Mouse (Mus musculus): ENCODE measurements around the gene Cd5.

Cd5 gene

DNA sequence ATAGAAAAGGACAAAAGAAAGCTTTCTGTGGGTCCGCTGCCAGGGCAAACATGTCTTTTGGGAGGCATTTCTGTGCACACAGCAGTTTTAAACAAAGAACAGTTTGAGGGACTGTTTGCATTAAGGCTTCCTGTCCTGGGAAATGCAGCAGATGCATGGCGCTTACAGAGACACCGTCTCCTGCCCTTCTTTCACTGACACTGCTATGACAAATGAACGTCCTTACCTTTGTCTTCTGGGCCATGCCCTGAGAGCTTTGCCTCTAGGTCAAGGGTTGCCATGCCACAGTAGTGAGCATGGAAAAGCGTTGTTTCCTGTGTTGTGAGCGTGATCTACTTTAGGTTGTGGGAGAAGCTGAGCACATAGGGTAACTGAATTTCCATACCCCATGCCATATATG is 19.9 kb upstream of the Cd5 start:
- DNase-seq (ENCODE audit: low read depth) = no peak

DNA sequence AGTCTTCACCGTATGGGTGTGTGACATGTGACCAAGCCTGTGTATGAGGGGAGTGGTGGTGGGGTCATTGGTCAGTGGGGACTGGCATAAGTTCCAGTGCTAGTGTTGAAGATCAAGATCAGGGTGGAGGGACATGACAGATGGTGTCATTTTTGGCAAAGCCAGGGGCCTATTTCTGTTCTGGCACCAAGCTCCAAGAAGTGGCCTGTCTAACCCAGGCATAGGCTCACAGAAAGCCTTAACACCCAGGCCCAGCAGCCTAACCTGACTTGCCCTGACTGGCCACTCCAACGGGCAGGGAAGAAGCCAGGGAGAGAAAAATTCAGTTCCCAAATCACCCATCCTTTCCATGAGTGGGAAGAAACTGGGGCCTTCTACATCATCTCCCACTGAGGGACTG is 18.7 kb upstream of the Cd5 start:
- DNase-seq (ENCODE audit: low read depth) = no peak

DNA sequence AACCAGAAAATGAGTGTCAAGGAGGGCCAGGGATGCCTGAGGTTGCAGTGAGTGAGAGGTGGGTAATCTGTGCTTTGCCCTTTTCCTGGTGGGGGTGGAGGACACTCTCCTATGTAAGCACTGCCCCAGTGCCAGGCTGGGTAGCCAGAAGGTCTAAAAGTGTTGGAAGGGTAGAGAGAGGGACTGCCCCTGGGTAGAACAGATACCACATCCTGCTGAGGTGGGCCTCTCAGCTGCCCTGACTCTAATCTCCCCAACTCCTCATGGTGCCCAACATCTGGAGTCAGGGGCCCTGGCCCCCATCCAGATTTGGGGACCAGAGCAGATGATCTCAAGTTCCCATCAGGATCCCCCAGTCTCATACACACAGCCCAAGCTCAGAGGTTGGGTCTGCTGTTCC is 18.3 kb upstream of the Cd5 start:
- no peak for DNase-seq (ENCODE audit: low read depth)

- no peak for DNase-seq (ENCODE audit: low read depth)
These were observed 13.8 kb upstream of the Cd5 start for GRCm38 (mm10) chr19:10752646-10753045.

- no peak for DNase-seq (ENCODE audit: low read depth)
These were observed 13.3 kb upstream of the Cd5 start for GRCm38 (mm10) chr19:10752106-10752505.

DNA sequence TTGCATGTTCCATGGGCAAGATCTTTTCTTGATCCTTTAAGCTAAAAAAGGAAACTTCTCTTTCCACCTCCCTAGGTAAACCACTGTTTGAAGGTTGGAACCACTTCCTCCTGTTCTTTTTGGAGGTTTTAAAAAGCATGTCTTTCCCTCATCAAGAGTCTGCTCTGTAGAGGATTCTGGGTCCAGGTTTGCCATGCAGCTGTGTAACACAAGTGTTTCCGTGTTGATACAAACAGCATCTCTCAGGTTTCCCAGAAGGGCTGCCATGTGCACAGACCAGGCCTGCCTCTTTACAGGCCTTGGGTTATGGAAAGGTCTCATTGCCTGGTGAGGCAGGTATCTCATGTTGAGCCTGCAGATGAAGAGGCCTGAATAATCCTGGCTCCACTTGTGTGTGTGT is 12.8 kb upstream of the Cd5 start:
- no peak for DNase-seq (ENCODE audit: low read depth)

GRCm38 (mm10) chr19:10750161-10750560 is 11.4 kb upstream of the Cd5 start:
- DNase-seq (ENCODE audit: low read depth) = no peak

DNA sequence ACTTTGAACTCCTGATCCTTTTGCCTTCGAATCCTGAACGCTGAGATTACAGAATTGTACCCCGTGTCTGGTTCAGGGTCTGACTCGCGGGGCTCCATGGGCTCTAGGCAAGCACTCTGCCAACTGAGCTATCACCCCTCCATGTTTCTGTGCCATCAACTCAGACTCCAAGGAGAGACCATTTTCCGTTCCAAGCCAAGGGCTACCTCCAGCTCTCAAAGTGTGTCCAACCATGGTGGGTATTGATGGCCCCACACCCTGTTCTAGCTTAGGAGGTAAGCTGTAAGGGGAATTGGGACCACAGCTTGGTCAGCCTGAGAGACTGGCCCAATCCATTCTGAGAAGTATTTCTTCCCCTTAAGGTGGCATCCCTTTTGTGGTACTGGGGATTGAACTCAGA is 10.5 kb upstream of the Cd5 start:
- no peak for DNase-seq (ENCODE audit: low read depth)

- no peak for DNase-seq (ENCODE audit: low read depth)
These were observed 9.8 kb upstream of the Cd5 start for GRCm38 (mm10) chr19:10748401-10749102.

- DNase-seq (ENCODE audit: low read depth) = no peak
These were observed 8.9 kb upstream of the Cd5 start for GRCm38 (mm10) chr19:10747718-10748117.

GRCm38 (mm10) chr19:10747182-10747581 is 8.4 kb upstream of the Cd5 start:
- no peak for DNase-seq (ENCODE audit: low read depth)

- DNase-seq (ENCODE audit: low read depth) = no peak
These were observed 3.8 kb upstream of the Cd5 start for GRCm38 (mm10) chr19:10742565-10742964.

- DNase-seq (ENCODE audit: low read depth) = no peak
These were observed 3.3 kb upstream of the Cd5 start for GRCm38 (mm10) chr19:10742145-10742544.

DNA sequence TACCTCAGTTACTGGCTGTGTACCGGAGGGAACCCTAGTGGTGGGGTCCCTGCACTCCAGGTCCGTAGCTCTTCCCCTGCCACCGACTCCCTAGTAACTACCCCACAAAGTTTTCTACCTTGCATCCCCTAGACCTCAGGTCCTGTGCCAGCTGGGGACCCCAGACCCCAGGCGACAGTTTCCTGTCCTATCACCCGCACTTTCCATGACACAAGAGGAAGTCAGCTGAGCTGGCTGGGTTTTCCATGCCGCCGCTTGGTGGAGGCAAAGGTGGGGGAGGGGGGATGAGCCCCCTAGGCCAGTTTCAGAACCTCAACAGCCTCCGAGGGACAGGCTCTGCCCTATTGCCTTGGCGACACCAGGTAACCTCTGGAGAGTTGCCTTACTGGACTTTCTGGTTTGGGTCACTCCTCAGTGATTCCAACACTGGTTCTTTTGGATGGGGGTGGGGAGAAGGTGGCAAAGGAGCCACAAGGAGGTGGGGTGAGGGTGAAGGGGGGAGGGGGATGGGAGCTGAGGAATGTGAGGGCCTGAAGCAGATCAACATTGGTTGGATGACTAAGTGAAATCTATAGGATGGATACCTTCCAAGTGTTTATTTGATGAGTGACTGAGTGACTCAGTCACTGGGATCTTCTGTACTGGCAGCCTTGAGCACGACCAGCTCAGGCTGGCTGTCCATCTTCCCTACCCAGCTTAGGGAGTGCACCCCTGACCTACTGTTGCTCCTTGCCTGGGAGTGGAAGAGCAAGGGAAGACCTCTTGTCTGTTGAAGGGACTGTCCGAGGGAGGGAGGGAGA is 2.0 kb upstream of the Cd5 start:
- DNase-seq (ENCODE audit: low read depth) = no peak

DNA sequence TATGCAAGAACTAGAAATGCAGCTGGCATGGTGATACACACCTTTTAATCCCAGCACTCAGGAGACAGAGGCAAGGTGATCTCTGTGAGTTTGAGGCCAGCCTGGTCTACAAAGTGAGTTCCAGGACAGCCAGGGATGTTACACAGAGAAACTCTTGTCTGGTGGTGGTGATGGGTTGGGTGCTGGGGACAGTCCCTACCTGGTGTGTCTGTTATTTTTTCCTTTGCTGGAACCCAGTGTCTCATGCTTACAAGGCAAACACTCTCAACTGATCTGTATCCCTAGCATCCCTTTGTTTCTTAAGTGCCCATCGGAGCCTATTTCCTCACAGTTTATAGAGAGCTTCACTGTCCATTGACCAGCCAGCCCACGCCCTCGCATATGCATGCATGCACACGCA is 1.1 kb upstream of the Cd5 start:
- no peak for DNase-seq (ENCODE audit: low read depth)

DNA sequence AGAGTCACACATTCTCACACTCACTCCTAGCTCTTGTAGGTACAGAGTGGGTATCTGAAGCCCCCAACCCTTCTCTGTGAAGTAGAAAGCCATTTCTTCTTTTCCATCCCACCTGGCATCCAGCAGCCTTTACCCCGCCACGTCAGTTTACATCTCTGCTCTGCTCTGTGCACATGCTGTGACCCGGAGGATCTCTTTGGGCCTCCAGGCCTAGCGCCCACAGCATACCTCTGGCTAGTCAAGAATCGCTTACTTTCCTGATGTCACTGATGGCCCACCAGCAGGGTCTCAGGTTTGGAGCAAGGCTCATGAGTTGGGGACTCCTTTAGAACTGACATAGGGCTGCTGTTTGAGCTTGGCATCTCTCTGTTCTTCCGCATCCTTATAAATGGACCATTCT is 764 bp downstream of the Cd5 start:
- DNase-seq (ENCODE audit: low read depth) = no peak

DNA sequence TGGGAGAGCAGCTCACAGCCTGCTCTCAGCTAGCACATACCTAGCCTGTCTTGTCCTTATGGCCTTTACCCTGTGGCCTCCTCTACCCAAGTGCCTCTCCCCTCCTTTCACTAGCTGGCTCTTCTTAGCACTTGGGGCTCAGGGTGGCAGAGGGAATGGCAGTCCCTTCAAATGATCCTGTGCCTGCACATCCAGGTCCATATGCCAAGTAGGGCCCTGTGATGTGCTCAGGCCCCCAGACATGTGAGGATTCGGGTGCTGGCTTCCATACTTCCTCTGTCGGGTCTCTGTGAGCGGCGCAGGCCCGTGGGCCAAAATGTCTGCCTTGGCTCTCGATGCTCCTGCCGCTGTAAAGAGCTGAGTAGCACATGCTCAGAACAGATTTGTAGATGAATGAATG is 2.9 kb downstream of the Cd5 start:
- DNase-seq (ENCODE audit: low read depth) = no peak

- no peak for DNase-seq (ENCODE audit: low read depth)
These were observed 3.7 kb downstream of the Cd5 start for GRCm38 (mm10) chr19:10735061-10735460.

DNA sequence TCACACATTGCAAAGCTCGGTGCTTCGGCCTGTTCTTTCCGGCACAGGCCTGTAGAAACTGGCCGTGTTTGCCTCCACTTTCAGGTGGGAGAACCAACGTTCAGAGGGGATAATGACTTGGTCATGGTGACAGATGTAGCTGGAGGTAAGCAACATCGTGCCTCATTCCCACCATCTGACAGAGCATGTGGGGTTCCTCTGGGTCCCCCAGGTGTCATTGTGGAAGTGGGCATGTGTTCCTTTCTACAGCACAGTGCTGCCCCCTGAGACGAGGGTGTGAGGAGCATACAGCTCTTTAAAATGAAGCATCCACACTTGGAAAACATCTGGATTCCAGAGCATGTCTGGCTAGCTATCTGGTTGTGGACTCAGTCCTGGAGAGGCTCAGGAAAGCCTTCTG is 4.2 kb downstream of the Cd5 start:
- no peak for DNase-seq (ENCODE audit: low read depth)

GRCm38 (mm10) chr19:10733501-10734127 is 5.2 kb downstream of the Cd5 start:
- no peak for DNase-seq (ENCODE audit: low read depth)

DNA sequence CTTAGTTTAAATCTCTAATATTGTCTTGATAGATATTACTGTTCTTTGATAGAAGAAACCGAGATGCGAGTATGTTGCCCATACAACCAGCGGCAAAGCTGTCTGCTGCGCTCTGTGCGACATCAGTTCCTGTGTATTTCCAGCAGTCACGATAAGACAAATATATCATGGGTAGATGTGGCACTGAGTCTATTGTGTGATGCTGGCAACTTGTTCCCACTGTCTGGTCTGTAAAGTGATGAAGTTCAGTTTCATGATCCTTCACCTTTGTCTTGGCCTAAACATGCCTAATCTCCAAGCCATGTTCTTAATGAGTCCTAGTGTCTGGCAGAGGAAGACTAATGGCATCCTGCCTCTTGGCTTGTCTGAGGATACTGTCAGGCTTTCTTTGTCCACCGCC is 6.1 kb downstream of the Cd5 start:
- DNase-seq (ENCODE audit: low read depth) = no peak

DNA sequence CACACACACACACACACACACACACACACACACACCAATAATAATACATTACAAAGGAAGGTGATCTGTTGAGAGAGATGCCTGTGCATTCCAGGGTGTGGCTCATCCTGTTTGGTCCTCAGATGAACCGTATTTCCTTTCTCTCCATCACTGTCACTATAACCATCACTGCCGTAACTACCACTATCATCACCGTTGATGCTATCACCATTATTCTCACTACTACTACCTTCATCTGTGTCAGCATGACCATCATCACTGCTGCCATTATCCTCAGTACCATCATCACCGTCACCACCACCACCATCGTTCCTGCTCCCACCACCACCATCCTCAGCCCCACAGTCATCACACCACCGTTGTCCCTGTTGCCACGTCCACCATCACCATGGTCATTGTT is 6.8 kb downstream of the Cd5 start:
- no peak for DNase-seq (ENCODE audit: low read depth)

DNA sequence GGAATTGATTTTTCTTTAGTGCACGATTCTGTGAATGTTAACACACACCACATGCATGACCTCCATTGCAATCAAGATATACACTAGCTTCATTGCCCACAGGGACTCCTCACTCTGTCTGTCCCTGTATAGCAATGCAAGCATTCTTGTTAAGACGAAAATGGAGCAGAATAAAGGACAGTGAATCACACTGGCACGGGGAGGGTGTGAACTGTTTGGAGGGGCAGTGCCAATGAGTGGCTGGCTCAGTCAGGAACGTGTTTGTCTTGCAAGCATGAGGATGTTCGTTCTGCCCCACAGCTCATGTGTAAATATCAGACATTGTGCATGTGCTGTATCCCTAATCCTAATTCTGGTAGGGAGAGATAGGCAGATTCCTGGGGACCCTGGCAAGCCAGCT is 8.3 kb downstream of the Cd5 start:
- DNase-seq (ENCODE audit: low read depth) = no peak
